Mouse (Mus musculus) Muller cell, postnatal 12 days (primary cell): ENCODE measurements at regions not wholly inside any gene's neighbourhood (a gene's known extent, or its start where the extent isn't known, plus 50 kb on each side); places are given as distances from the start of the nearest gene placed in this dataset.
A peak's percentile ranks its signal among the peaks of the same experiment; 100 is the strongest.

Experiments used
- DNase-seq: peaks from one replicate; pipeline ENCODE4 v3.0.0-alpha.2; 2015; ENCODE audit errors: inconsistent ontology term

GRCm38 (mm10) chr1:12318029-12318428, 904.1 kb downstream of the A830018L16Rik start:
- DNase-seq, result no peak

GRCm38 (mm10) chr1:12334186-12334585, 920.3 kb downstream of the A830018L16Rik start:
- DNase-seq, result no peak

- DNase-seq, result no peak
Observed at GRCm38 (mm10) chr1:12344726-12345438, 931.0 kb downstream of the A830018L16Rik start.

GRCm38 (mm10) chr1:12345439-12345819, 931.5 kb downstream of the A830018L16Rik start:
- no peak for DNase-seq

GRCm38 (mm10) chr1:12354531-12354930, 940.6 kb downstream of the A830018L16Rik start:
- DNase-seq, result no peak

- no peak for DNase-seq
Observed at GRCm38 (mm10) chr1:12367872-12368271, 954.0 kb downstream of the A830018L16Rik start.

- no peak for DNase-seq
Observed at GRCm38 (mm10) chr1:12372968-12373367, 959.1 kb downstream of the A830018L16Rik start.

- DNase-seq, result peak; percentile 75
Observed at GRCm38 (mm10) chr1:12398146-12398884, 984.4 kb downstream of the A830018L16Rik start.

- DNase-seq, result no peak
Observed at GRCm38 (mm10) chr1:12405391-12406270, 991.7 kb downstream of the A830018L16Rik start.

- peak; percentile 88 for DNase-seq
Observed at GRCm38 (mm10) chr1:12409738-12410523, 996.0 kb downstream of the A830018L16Rik start.

- no peak for DNase-seq
Observed at GRCm38 (mm10) chr1:12410524-12410886, 996.6 kb downstream of the A830018L16Rik start.

GRCm38 (mm10) chr1:12424510-12424909, 1010.6 kb downstream of the A830018L16Rik start:
- no peak for DNase-seq

- DNase-seq, result no peak
Observed at GRCm38 (mm10) chr1:12437894-12438293, 1024.0 kb downstream of the A830018L16Rik start.

- no peak for DNase-seq
Observed at GRCm38 (mm10) chr1:12466255-12466654, 1052.3 kb downstream of the A830018L16Rik start.

- DNase-seq, result no peak
Observed at GRCm38 (mm10) chr1:12478983-12479763, 1065.3 kb downstream of the A830018L16Rik start.

GRCm38 (mm10) chr1:12500442-12500841, 1086.5 kb downstream of the A830018L16Rik start:
- peak; percentile 27 for DNase-seq

GRCm38 (mm10) chr1:12507997-12508396, 1094.1 kb downstream of the A830018L16Rik start:
- no peak for DNase-seq

- no peak for DNase-seq
Observed at GRCm38 (mm10) chr1:12510129-12510816, 1096.4 kb downstream of the A830018L16Rik start.

GRCm38 (mm10) chr1:12519601-12520000, 1105.7 kb downstream of the A830018L16Rik start:
- no peak for DNase-seq

GRCm38 (mm10) chr1:12555859-12556258, 1142.0 kb downstream of the A830018L16Rik start:
- peak; percentile 45 for DNase-seq
